ENCODE assay signal across 8 mouse cellular contexts in the genomic region with DNA sequence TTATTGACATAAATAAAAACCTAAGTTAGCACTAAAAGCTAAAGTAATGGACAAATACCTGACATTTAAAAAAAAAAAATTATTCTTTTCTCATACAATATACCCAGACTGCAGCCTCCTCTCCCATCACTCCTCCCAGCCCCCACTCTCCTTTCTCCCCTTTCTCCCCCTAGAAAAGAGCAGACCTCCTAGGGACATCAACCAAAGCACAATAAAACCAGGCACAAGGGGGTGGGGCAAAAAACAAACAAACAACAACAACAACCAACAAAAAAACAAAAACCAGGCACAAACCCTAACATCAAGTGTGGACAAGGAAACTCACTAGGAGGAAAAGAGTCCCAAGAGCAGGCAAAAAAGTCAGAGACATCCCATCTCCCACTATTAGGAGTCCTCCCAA. TPM values are rescaled to one million over a fixed set of nuclear protein-coding genes. Genes with fewer than 3 reads are reported as not detected.
DNase-seq lines count a peak whose midpoint lies in the region; ATAC-seq and TF ChIP-seq lines count a peak whose summit lies in the region.

No protein-coding gene starts in this region.

- no peak overlapping the region for H3K27ac ChIP-seq in heart, embryonic 12.5 days (ENCODE audit: poor library complexity, severe bottlenecking)
- no peak overlapping the region for H3K27ac ChIP-seq in cerebellum, adult 2 months (ENCODE audit: insufficient read depth, low read length)
- H3K27ac ChIP-seq in hindbrain, embryonic 12.5 days = no peak overlapping the region
- H3K27ac ChIP-seq in midbrain, embryonic 14.5 days (replicated peaks; ENCODE audit: low read depth, low read length) = no peak overlapping the region

- TF ChIP-seq POLR2A in cerebellum, adult 2 months (IDR thresholded peaks at IDR 0.05; ENCODE audit: borderline replicate concordance, insufficient read depth, low read length) = no peak

- H3K36me3 ChIP-seq in heart, embryonic 12.5 days = peaks cover 26% of the 10 kb centered on the region
- peaks cover 15% of the 10 kb centered on the region for H3K36me3 ChIP-seq in hindbrain, embryonic 12.5 days
- H3K36me3 ChIP-seq in midbrain, embryonic 14.5 days (ENCODE audit: control insufficient read depth, insufficient read depth, low read length) = peaks cover 15% of the 10 kb centered on the region; the same call in 1 of the 2 replicates

- H3K9me3 ChIP-seq in heart, embryonic 12.5 days (replicated peaks) = 0 out of 2 replicates have a peak, but pooled peaks cover 2% of the 10 kb centered on the region
- no peaks in the 10 kb centered on the region for H3K9me3 ChIP-seq in hindbrain, embryonic 12.5 days (replicated peaks)
- no peaks in the 10 kb centered on the region for H3K9me3 ChIP-seq in midbrain, embryonic 14.5 days (ENCODE audit: control insufficient read depth, low read length)

- H3K4me3 ChIP-seq in heart, embryonic 12.5 days = no peak overlapping the region; the same call in 1 of the 2 replicates
- H3K4me3 ChIP-seq in cerebellum, adult 2 months (replicated peaks; ENCODE audit: insufficient read depth, low read depth, low read length) = peak overlapping the region; percentile 15
- H3K4me3 ChIP-seq in hindbrain, embryonic 12.5 days = peak overlapping the region; percentile 75; the same call in 1 of the 2 replicates
- H3K4me3 ChIP-seq in midbrain, embryonic 14.5 days (replicated peaks; ENCODE audit: low read depth, low read length) = 0 out of 2 replicates have a peak overlapping the region, but pooled peaks have one; percentile 82

- peaks cover 20% of the 10 kb centered on the region for H3K4me1 ChIP-seq in heart, embryonic 12.5 days (replicated peaks)
- H3K4me1 ChIP-seq in cerebellum, adult 2 months (ENCODE audit: control insufficient read depth, insufficient read depth, low read length) = no peaks in the 10 kb centered on the region
- peaks cover 11% of the 10 kb centered on the region for H3K4me1 ChIP-seq in hindbrain, embryonic 12.5 days
- H3K4me1 ChIP-seq in midbrain, embryonic 14.5 days (ENCODE audit: control insufficient read depth, insufficient read depth, low read length) = peaks cover 7% of the 10 kb centered on the region

- H3K9ac ChIP-seq in heart, embryonic 12.5 days = no peak overlapping the region
- H3K9ac ChIP-seq in hindbrain, embryonic 12.5 days = no peak overlapping the region
- no peak overlapping the region for H3K9ac ChIP-seq in midbrain, embryonic 14.5 days (replicated peaks; ENCODE audit: low read length)

- ATAC-seq in heart, embryonic 12.5 days (ENCODE audit: insufficient number of reproducible peaks, low FRiP score) = no peak
- ATAC-seq in hindbrain, embryonic 12.5 days (ENCODE audit: low FRiP score) = peak; percentile 26
- ATAC-seq in midbrain, embryonic 14.5 days (ENCODE audit: low FRiP score, low TSS enrichment) = peak; percentile 15; the same call in 1 of the 2 replicates

- intact Hi-C loops in heart, postnatal 36 days (cut with DNase I) = loop anchor here (2.0 to 10.0 kb wide), 5 partner anchors 75 to 417 kb away; a partner anchor contains a TSS
- intact Hi-C loops in left cerebral cortex, postnatal 4 days (cut with DNase I) = loop anchor here (5.0 to 10.0 kb wide), 2 partner anchors 259 to 1233 kb away; a partner anchor contains a TSS

- H3K4me2 ChIP-seq in heart, embryonic 12.5 days = peak overlapping the region; percentile 46
- H3K4me2 ChIP-seq in hindbrain, embryonic 12.5 days (replicated peaks) = peak overlapping the region; percentile 72; the same call in 1 of the 2 replicates
- peak overlapping the region; percentile 31 for H3K4me2 ChIP-seq in midbrain, embryonic 14.5 days (ENCODE audit: low read length)

- no peaks in the 10 kb centered on the region for H3K27me3 ChIP-seq in heart, embryonic 12.5 days (replicated peaks)
- no peaks in the 10 kb centered on the region for H3K27me3 ChIP-seq in cerebellum, adult 2 months (ENCODE audit: control insufficient read depth, insufficient read depth, low read length)
- H3K27me3 ChIP-seq in hindbrain, embryonic 12.5 days = no peaks in the 10 kb centered on the region
- H3K27me3 ChIP-seq in midbrain, embryonic 14.5 days (ENCODE audit: control insufficient read depth, insufficient read depth, low read length) = no peaks in the 10 kb centered on the region

- TF ChIP-seq CTCF in cerebellum, adult 2 months (IDR thresholded peaks at IDR 0.05; ENCODE audit: borderline replicate concordance, insufficient read depth, low read depth, low read length) = no peak

- DNase-seq in heart, postnatal 36 days = no peak
- peak; percentile 21 to 41 for DNase-seq in cerebellum, adult 2 months
- no peak for DNase-seq in midbrain, embryonic 14.5 days
- no peak for DNase-seq in spleen, postnatal 14 days (ENCODE audit: low spot score in 2 of 2)
- no peak for DNase-seq in B cell, adult 2 months
- DNase-seq in left cerebral cortex, postnatal 4 days = no peak

RNA-seq across cellular contexts. Expression of a gene that starts 0.6 kb away (rescaled TPM):
- polyA plus RNA-seq in heart, embryonic 12.5 days (2016; fragmentation: Nextera tagmentation; extraction: Ambion mirVana) = 232 TPM in 2 replicates
- total RNA-seq in heart, postnatal 36 days (2021) = 100 to 1,000 TPM; 115 to 117 TPM
- polyA plus RNA-seq in cerebellum, adult 2 months (2012; rRNA removed) = 183 and 191 TPM in 2 replicates
- 218 and 251 TPM in 2 replicates for polyA plus RNA-seq in hindbrain, embryonic 12.5 days (2016; fragmentation: Nextera tagmentation; extraction: Ambion mirVana)
- 186 and 200 TPM in 2 replicates for polyA plus RNA-seq in midbrain, embryonic 14.5 days (2014; fragmentation: Nextera tagmentation; extraction: Ambion mirVana)
- total RNA-seq in left cerebral cortex, postnatal 4 days (2021) = 10 to 100 TPM; 76.5 to 87.4 TPM

RNA-seq across cellular contexts. Expression of a gene that starts 24.1 kb away (rescaled TPM):
- polyA plus RNA-seq in heart, embryonic 12.5 days (2016; fragmentation: Nextera tagmentation; extraction: Ambion mirVana) = 8.7 and 9.4 TPM in 2 replicates
- 1 to 10 TPM; 8.6 to 9.8 TPM for total RNA-seq in heart, postnatal 36 days (2021)
- polyA plus RNA-seq in cerebellum, adult 2 months (2012; rRNA removed) = 4.5 and 5.0 TPM in 2 replicates
- 26.9 and 28.6 TPM in 2 replicates for polyA plus RNA-seq in hindbrain, embryonic 12.5 days (2016; fragmentation: Nextera tagmentation; extraction: Ambion mirVana)
- 22.4 and 26.1 TPM in 2 replicates for polyA plus RNA-seq in midbrain, embryonic 14.5 days (2014; fragmentation: Nextera tagmentation; extraction: Ambion mirVana)
- total RNA-seq in left cerebral cortex, postnatal 4 days (2021) = 10 to 100 TPM; 84.6 to 90.6 TPM

RNA-seq across cellular contexts. Expression of a gene that starts 59.5 kb away (rescaled TPM):
- 87.7 and 97.8 TPM in 2 replicates for polyA plus RNA-seq in heart, embryonic 12.5 days (2016; fragmentation: Nextera tagmentation; extraction: Ambion mirVana)
- 10 to 100 TPM; 44.7 to 47.5 TPM for total RNA-seq in heart, postnatal 36 days (2021)
- 92.1 and 115 TPM in 2 replicates for polyA plus RNA-seq in cerebellum, adult 2 months (2012; rRNA removed)
- polyA plus RNA-seq in hindbrain, embryonic 12.5 days (2016; fragmentation: Nextera tagmentation; extraction: Ambion mirVana) = 47.4 and 49.5 TPM in 2 replicates
- 22.5 and 49.5 TPM in 2 replicates for polyA plus RNA-seq in midbrain, embryonic 14.5 days (2014; fragmentation: Nextera tagmentation; extraction: Ambion mirVana)
- 10 to 100 TPM; 16.0 to 24.7 TPM for total RNA-seq in left cerebral cortex, postnatal 4 days (2021)

Comparison
In these comparisons a context has a peak if more than half of its experiments do, and no peak if none do; other contexts are left out.
1. DNase-seq: peak in cerebellum, adult 2 months (2 of 2); none in heart, postnatal 36 days (0 of 2), midbrain, embryonic 14.5 days (single experiment), spleen, postnatal 14 days (0 of 2), B cell, adult 2 months (0 of 2) and left cerebral cortex, postnatal 4 days (single experiment).
2. Peak in every context shown above with its lines, with median percentiles within 50 percentile points of each other: H3K4me2 ChIP-seq.